Mouse (Mus musculus) liver, embryonic 14.5 days (tissue): ENCODE data around the gene Ajap1.

ENCODE experiments used
- CTCF ChIP-seq: IDR thresholded peaks from 2 replicates; pipeline ENCODE4 v1.5.1; 2016; ENCODE audit warnings: antibody characterized with exemption, low read depth, control low read depth
- EP300 ChIP-seq: IDR thresholded peaks from 2 replicates; pipeline ENCODE4 v1.6.1; 2016; ENCODE audit warnings: antibody characterized with exemption, low read depth

DNA sequence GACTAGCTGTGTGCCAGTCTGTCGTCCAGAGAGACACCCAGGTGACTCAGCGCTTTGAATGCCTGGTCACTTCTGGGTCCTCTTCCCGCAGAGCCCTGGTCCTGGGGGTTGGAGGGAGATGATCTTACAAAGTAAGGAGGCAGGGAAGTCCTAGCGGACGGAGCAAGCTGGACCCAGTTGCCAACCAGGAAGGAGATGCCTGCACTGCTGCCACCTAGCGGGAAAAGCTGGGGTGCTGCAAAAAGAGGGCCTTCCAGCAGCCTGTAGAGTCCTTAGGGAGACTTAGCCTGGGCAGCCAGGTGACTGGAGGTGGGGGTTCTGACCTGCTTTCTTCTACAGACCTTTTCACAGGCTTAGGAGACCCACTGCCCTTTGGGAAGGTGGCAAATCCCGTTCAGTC lies 1.8 kb upstream of the Ajap1 start:
- TF ChIP-seq CTCF (peak; percentile 68), EP300 (no peak)
